Mouse (Mus musculus) stomach, embryonic 15.5 days (tissue): Measurements from ENCODE around the gene Slc6a2. TPM values are rescaled to one million over a fixed set of nuclear protein-coding genes. Genes with fewer than 3 reads are reported as not detected.

Experiments
- ATAC-seq: fragments of 200-750 bp; cut with Nextera tagmentation; 2 replicates; pipeline ENCODE4 v1.8.0; 2017; ENCODE audit warnings: low read depth, moderate number of reproducible peaks, moderate TSS enrichment; ENCODE audit not compliant: insufficient read depth, low FRiP score
- H3K27ac ChIP-seq: fragments of 300-500 bp; sonication (generic); 2 replicates; pipeline ENCODE4 v1.5.1; 2015; ENCODE audit warnings: mild to moderate bottlenecking, inconsistent platforms
- H3K27me3 ChIP-seq: fragments of 300-500 bp; sonication (generic); replicated peaks from 2 replicates; pipeline ENCODE4 v1.6.1; 2015; ENCODE audit warnings: inconsistent platforms
- H3K36me3 ChIP-seq: fragments of 300-500 bp; sonication (generic); 2 replicates; pipeline ENCODE4 v1.6.1; 2015; ENCODE audit warnings: inconsistent platforms
- H3K4me1 ChIP-seq: fragments of 300-500 bp; sonication (generic); 2 replicates; pipeline ENCODE4 v1.6.1; 2015; ENCODE audit warnings: inconsistent platforms
- H3K4me2 ChIP-seq: fragments of 300-500 bp; sonication (generic); 2 replicates; pipeline ENCODE4 v1.6.1; 2015; ENCODE audit warnings: mild to moderate bottlenecking, inconsistent platforms
- H3K4me3 ChIP-seq: fragments of 300-500 bp; sonication (generic); replicated peaks from 2 replicates; pipeline ENCODE4 v1.5.1; 2015; ENCODE audit warnings: inconsistent platforms
- H3K9ac ChIP-seq: fragments of 300-500 bp; sonication (generic); 2 replicates; pipeline ENCODE4 v1.6.1; 2015; ENCODE audit warnings: inconsistent platforms
- H3K9me3 ChIP-seq: fragments of 300-500 bp; sonication (generic); 2 replicates; pipeline ENCODE4 v1.6.1; 2016; ENCODE audit warnings: inconsistent platforms
- WGBS: fragments of 180-500 bp; shearing (Covaris S2); methylation state at CpG from one replicate; pipeline ENCODE4 v1.1.7; 2015; 5-methylcytosine and 5-hydroxymethylcytosine counted together
- microRNA-seq: library from miRNA; unstranded; fragments of <30 nt; microRNA quantifications from one replicate; pipeline ENCODE4, GENCODE M21; 2016
- polyA plus RNA-seq: library from polyadenylated mRNA; unstranded; fragments of >200 nt; fragmentation: Nextera tagmentation; extraction: Ambion mirVana; gene quantifications from 2 replicates; pipeline ENCODE4 v1.2.1, GENCODE M21; 2015

Gene Slc6a2
- polyA plus RNA-seq, 1 experiment from 2014 or later: 0.77 TPM

DNA sequence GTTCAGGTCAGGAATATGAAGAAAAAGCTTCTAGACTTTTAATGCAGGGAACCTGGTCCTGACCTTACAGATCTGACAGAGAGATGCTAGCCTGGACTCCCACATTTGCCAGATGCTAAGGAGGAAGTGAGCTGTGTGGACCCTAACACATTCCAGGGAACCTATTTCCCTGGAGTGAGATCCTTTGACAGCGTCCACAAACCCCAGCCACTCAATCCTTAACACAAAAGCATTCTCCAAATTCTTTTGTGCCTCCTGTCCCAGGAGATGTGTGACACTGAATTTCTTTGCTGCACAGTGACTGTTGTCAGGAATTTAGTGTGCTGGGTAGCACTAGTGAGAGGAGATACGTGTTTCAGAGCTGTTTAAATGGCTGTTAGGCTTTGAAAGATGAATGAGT, 79.0 kb downstream of the Slc6a2 start:
- no peak overlapping the region for H3K9ac ChIP-seq
- no peak overlapping the region for H3K4me2 ChIP-seq
- no peaks in the 10 kb centered on the region for H3K9me3 ChIP-seq
- H3K27me3 ChIP-seq: no peaks in the 10 kb centered on the region
- no peak overlapping the region for H3K4me3 ChIP-seq
- 11% methylated on average over 2 of the region's 2 CpGs for WGBS
- no peak for ATAC-seq
- H3K36me3 ChIP-seq: no peaks in the 10 kb centered on the region
- H3K4me1 ChIP-seq: no peaks in the 10 kb centered on the region
- H3K27ac ChIP-seq: no peak overlapping the region

DNA sequence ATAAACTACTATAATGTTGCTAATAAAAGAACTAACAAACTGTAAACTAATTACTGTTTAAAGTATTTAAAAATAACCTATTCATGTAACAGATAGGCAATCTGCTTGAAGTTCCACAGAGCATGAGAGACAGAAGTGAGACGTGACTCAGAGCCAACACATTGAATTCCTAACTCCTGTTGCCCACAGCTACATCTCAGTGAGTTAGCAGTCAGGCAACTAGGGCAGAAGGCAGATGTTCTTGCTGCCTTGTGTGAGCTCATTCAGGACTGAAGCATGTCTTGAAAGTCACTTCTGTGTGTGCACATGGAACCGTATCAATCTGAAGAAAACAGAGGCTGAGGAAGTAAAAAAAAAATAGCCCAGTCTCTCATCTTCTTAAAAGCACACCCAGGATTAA, 80.4 kb downstream of the Slc6a2 start:
- ATAC-seq: no peak
- WGBS: 76% methylated on average over 2 of the region's 2 CpGs
- H3K4me2 ChIP-seq: no peak overlapping the region
- H3K9ac ChIP-seq: no peak overlapping the region
- H3K4me3 ChIP-seq: no peak overlapping the region
- no peak overlapping the region for H3K27ac ChIP-seq
- H3K4me1 ChIP-seq: no peaks in the 10 kb centered on the region
- H3K36me3 ChIP-seq: no peaks in the 10 kb centered on the region
- H3K27me3 ChIP-seq: no peaks in the 10 kb centered on the region
- no peaks in the 10 kb centered on the region for H3K9me3 ChIP-seq

DNA sequence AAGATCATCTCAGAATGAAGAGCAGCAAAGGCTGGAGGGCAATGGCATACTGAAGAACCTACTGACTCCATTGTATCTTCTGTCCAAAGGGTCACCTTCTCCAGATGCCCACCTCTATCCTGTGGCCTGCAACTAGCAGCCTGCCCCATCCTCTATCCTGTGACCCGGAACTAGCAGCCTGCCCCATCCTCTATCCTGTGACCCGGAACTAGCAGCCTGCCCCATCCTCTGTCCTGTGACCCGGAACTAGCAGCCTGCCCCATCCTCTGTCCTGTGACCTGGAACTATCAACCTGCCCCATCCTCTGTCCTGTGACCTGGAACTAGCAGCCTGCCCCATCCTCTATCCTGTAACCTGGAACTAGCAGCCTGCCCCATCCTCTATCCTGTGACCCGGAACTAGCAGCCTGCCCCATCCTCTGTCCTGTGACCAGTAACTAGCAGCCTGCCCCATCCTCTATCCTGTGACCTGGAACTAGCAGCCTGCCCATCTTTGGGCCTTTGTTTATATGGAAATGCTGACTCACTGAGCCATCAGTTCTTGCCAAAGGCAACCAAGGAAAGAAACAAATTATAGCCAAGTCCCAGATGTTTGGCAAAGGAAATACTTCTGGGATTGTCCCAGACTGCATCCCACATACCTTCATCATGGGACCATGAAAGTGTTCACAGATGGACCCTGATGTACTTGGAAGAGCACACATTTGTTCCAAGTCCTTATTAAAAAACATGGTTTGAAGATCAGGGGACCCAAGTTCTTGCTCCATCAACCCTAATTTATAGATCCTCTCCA, 81.1 kb downstream of the Slc6a2 start:
- H3K36me3 ChIP-seq: no peaks in the 10 kb centered on the region
- H3K27me3 ChIP-seq: no peaks in the 10 kb centered on the region
- no peak overlapping the region for H3K27ac ChIP-seq
- no peak overlapping the region for H3K4me3 ChIP-seq
- no peak overlapping the region for H3K4me2 ChIP-seq
- no peaks in the 10 kb centered on the region for H3K9me3 ChIP-seq
- ATAC-seq: no peak
- no peak overlapping the region for H3K9ac ChIP-seq
- WGBS: 83% methylated on average over 4 of the region's 4 CpGs
- no peaks in the 10 kb centered on the region for H3K4me1 ChIP-seq

DNA sequence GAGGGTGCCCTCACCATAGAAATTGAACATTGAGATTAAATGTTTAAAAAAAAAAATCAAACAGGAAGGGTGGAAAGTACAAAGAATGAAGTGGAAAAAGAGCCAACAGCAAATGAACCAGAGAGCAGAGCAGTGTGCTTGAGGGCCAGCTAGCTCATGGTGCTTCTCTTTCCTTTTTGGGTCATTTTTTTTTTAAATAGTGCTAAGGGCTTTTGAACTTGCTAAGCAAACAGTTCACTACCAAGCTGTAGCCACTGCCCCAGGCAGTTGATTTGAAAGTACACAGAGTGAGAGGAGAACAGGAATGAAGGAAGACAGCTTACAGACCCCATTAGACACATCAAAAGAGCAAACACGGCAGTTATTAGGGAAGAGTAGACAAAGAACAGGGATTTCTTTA, 83.2 kb downstream of the Slc6a2 start:
- H3K27me3 ChIP-seq: no peaks in the 10 kb centered on the region
- no peak overlapping the region for H3K9ac ChIP-seq
- WGBS: 13% methylated on average over 1 of the region's 1 CpGs
- H3K4me3 ChIP-seq: no peak overlapping the region
- H3K4me2 ChIP-seq: no peak overlapping the region
- no peaks in the 10 kb centered on the region for H3K9me3 ChIP-seq
- no peaks in the 10 kb centered on the region for H3K36me3 ChIP-seq
- H3K27ac ChIP-seq: no peak overlapping the region
- ATAC-seq: no peak
- no peaks in the 10 kb centered on the region for H3K4me1 ChIP-seq

DNA sequence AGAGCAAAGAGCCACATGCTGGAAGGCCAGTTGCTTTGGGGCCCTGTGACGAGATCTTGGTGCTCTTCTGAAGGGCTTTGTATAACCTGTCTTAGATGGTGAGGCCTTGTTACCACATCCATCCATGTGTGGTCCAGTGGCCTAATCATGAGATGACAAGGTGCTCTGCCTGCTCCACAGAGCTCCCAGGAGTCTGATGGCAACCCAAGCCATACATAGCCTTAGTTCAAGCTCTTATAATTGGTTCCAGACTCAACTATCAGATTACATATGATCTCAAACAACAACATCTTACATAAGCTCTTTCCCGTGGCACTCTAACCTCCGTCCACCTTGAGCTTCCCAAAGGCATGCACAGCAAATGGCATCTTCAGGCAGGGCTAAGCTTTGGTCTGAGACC, 88.2 kb downstream of the Slc6a2 start, which contains the start of gene Ces1a:
Gene Ces1a, minus strand, starts transcription at position 101 of the 400 bp plus-strand sequence.
- H3K4me2 ChIP-seq: no peak within 1 kb of the TSS
- H3K9me3 ChIP-seq: no peaks in the 10 kb centered on the region
- H3K27me3 ChIP-seq: no peaks in the 10 kb centered on the region
- H3K27ac ChIP-seq: no peak within 1 kb of the TSS
- ATAC-seq: no peak
- WGBS: 81% methylated on average over 3 of the region's 3 CpGs
- no peak within 1 kb of the TSS for H3K4me3 ChIP-seq
- H3K9ac ChIP-seq: no peak within 1 kb of the TSS
- H3K4me1 ChIP-seq: no peaks in the 10 kb centered on the region
- no peaks in the 10 kb centered on the region for H3K36me3 ChIP-seq

DNA sequence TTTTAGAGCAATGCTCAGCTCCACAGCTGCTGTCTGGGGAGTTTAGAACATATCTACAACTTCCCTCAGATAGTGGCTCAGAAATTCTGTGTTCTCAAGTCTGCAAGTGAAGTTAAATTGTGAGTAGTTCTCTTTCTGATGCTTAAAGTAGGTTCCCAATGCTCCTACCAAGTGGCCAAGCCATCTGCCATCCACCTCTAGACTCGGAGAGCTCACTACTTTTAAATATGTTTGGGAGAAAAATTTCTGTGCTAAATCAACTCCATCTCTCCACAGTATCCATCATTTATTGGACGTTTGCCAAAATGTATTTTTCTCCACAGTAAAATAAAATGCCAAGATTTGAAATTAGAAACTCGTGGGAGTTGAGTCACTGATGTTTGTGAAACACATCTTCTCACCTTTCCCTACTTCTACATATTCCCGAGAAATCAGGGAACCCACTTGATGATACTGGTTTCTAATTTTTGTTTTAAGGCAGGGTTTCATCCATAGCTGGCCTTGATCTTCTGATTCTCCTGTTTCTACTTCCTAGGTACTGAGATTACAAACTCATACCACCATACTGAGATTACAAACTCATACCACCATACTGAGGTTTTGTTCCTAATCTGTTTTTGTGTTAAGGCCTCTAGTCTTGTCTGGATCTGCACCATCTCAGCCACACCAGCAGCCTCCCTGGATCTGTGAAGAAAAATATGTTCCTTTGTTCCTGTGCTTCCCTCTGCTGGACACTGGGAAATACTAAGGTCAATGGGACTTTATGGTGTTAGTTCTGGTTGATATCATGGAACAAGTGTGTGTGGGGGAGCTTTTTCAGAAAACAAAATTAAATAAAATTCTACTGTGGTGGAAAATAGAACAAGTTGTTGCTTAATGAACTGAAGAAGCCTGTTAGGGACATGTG, 88.9 kb downstream of the Slc6a2 start:
- Histone ChIP-seq H3K27ac (no peak overlapping the region), H3K27me3 (no peaks in the 10 kb centered on the region), H3K4me1 (no peaks in the 10 kb centered on the region), H3K9me3 (no peaks in the 10 kb centered on the region), H3K4me3 (no peak overlapping the region), H3K36me3 (no peaks in the 10 kb centered on the region), H3K4me2 (no peak overlapping the region), H3K9ac (no peak overlapping the region)
- WGBS: 45% methylated on average over 4 of the region's 4 CpGs
- no peak for ATAC-seq

Small RNA genes lying within 50 kb of the gene (microRNA-seq; reads per million reads assigned to microRNA genes)
- not detected for gene Gm22151

Other genes with a start within 250 kb of the Slc6a2 start
- 159 and 169 TPM in 2 replicates for gene Mmp2, start 132.8 kb upstream of the Slc6a2 start, polyA plus RNA-seq
- 10.4 and 14.2 TPM in 2 replicates for gene Lpcat2, start 104.7 kb upstream of the Slc6a2 start, polyA plus RNA-seq
- 3.8 and 7.5 TPM in 2 replicates for gene Capns2, start 58.7 kb upstream of the Slc6a2 start, polyA plus RNA-seq
- not detected in 2 replicates for gene Ces1a, start 88.1 kb downstream of the Slc6a2 start, polyA plus RNA-seq
- gene Ces1b, start 119.9 kb downstream of the Slc6a2 start, polyA plus RNA-seq: 0.15 TPM in 1 of 2 replicates, not detected in the other
- 0.23 and 0.34 TPM in 2 replicates for gene Ces1c, start 171.2 kb downstream of the Slc6a2 start, polyA plus RNA-seq
- gene Ces1d, start 237.8 kb downstream of the Slc6a2 start, polyA plus RNA-seq: 2.5 TPM in 2 replicates